18 mouse cellular contexts compared by ENCODE assay signal in genomic region chr13:54290066-54290465, GRCm38 (mm10).
DNase-seq lines count a peak whose midpoint lies in the region; ATAC-seq and TF ChIP-seq lines count a peak whose summit lies in the region.
"Had no signal": no experiment of that assay in that cellular context is flagged by ENCODE, and none has a peak within 500 bp of the region (broad histone marks: within the 10 kb centered on the region; RNA-seq: fewer than 3 reads in every experiment).

No protein-coding gene starts in this region.

- intact Hi-C loops in heart, postnatal 36 days (cut with DNase I) = no loop called here

- H3K4me1 ChIP-seq in cerebellum, adult 2 months (ENCODE audit: control insufficient read depth, insufficient read depth, low read length) = peaks cover 43% of the 10 kb centered on the region
- H3K4me1 ChIP-seq in midbrain, embryonic 13.5 days (replicated peaks) = no peaks in the 10 kb centered on the region
- H3K4me1 ChIP-seq: embryonic facial prominence, embryonic 10.5 days; heart, embryonic 10.5 days had no signal

- ATAC-seq in midbrain, embryonic 13.5 days = no peak
- ATAC-seq: activated CD4-positive, CD25-positive, alpha-beta regulatory T cell, adult 4 months; forebrain, embryonic 13.5 days; intestine, embryonic 16.5 days; Patski had no signal

- no peak overlapping the region for H3K9ac ChIP-seq in midbrain, embryonic 13.5 days (replicated peaks)
- H3K9ac ChIP-seq: forebrain, embryonic 13.5 days; hindbrain, embryonic 14.5 days had no signal

- H3K36me3 ChIP-seq in midbrain, embryonic 13.5 days = no peaks in the 10 kb centered on the region
- H3K36me3 ChIP-seq: embryonic facial prominence, embryonic 10.5 days; heart, embryonic 10.5 days had no signal

- no peaks in the 10 kb centered on the region for H3K9me3 ChIP-seq in midbrain, embryonic 13.5 days
- H3K9me3 ChIP-seq: embryonic facial prominence, embryonic 10.5 days; forebrain, embryonic 13.5 days; heart, embryonic 10.5 days had no signal

- DNase-seq in cerebellum, adult 18-20 months = peak; percentile 66 to 73
- DNase-seq in cerebellum, postnatal 4 days (ENCODE audit: low spot score in 2 of 2) = no peak
- DNase-seq in cerebellum, adult 2 months = peak; percentile 70 to 85
- peak; percentile 77 for DNase-seq in cerebellum, adult 9-11 months
- DNase-seq in retina, embryonic 14.5 days (ENCODE audit: low spot score) = peak; percentile 29
- no peak for DNase-seq in heart, postnatal 36 days
- DNase-seq: adrenal gland, postnatal 14 days; heart, adult 18-20 months; heart, postnatal 10 days; kidney, adult 2 months had no signal

- no peak overlapping the region for H3K4me2 ChIP-seq in midbrain, embryonic 13.5 days (replicated peaks)
- H3K4me2 ChIP-seq: forebrain, embryonic 13.5 days; hindbrain, embryonic 14.5 days had no signal

- 17% methylated on average over 9 of the region's 9 CpGs for WGBS in cerebellum, adult 2 months
- 89% methylated on average over 9 of the region's 9 CpGs for WGBS in midbrain, embryonic 13.5 days

- TF ChIP-seq CTCF in cerebellum, adult 2 months (IDR thresholded peaks at IDR 0.05; ENCODE audit: borderline replicate concordance, insufficient read depth, low read depth, low read length) = no peak

- peak overlapping the region; percentile 52 for H3K4me3 ChIP-seq in cerebellum, adult 2 months (replicated peaks; ENCODE audit: insufficient read depth, low read depth, low read length)
- no peak overlapping the region for H3K4me3 ChIP-seq in midbrain, embryonic 13.5 days (replicated peaks)
- H3K4me3 ChIP-seq: embryonic facial prominence, embryonic 10.5 days; forebrain, embryonic 13.5 days; heart, embryonic 10.5 days had no signal

- H3K27me3 ChIP-seq in cerebellum, adult 2 months (ENCODE audit: control insufficient read depth, insufficient read depth, low read length) = no peaks in the 10 kb centered on the region
- 0 out of 2 replicates have a peak, but pooled peaks cover 7% of the 10 kb centered on the region for H3K27me3 ChIP-seq in midbrain, embryonic 13.5 days
- H3K27me3 ChIP-seq: forebrain, embryonic 13.5 days had no signal

- H3K27ac ChIP-seq in cerebellum, adult 2 months (ENCODE audit: insufficient read depth, low read length) = peak overlapping the region; percentile 83
- H3K27ac ChIP-seq in midbrain, embryonic 13.5 days = no peak overlapping the region
- H3K27ac ChIP-seq: embryonic facial prominence, embryonic 10.5 days; forebrain, embryonic 13.5 days; heart, embryonic 10.5 days; hindbrain, embryonic 14.5 days had no signal

- peak; percentile 58; the same call in 1 of the 2 replicates for TF ChIP-seq POLR2A in cerebellum, adult 2 months (IDR thresholded peaks at IDR 0.05; ENCODE audit: borderline replicate concordance, insufficient read depth, low read length)

Comparison
In these comparisons a context has a peak if more than half of its experiments do, and no peak if none do; other contexts are left out.
1. DNase-seq: peak in cerebellum, adult 18-20 months (2 of 2), cerebellum, adult 2 months (2 of 2), cerebellum, adult 9-11 months (single experiment) and retina, embryonic 14.5 days (single experiment); none in cerebellum, postnatal 4 days (0 of 2) and heart, postnatal 36 days (0 of 2).